Mouse (Mus musculus) layer of hippocampus, adult 2 months (tissue): ENCODE measurements around the gene Inpp1. TPM values are rescaled to one million over a fixed set of nuclear protein-coding genes. Genes with fewer than 3 reads are reported as not detected.
"Not testable (repeated sequence)": the region's sequence is repeated elsewhere in the genome, so short reads cannot be mapped to it uniquely, and the experiment has no call there.

Source experiments
- DNase-seq, 2 experiments: peaks; one replicate each; pipeline ENCODE4 v3.0.0; 2022; ENCODE audit warnings: low spot score in 2 of 2
- H3K27ac ChIP-seq: fragments of 200-600 bp; 2 replicates; pipeline ENCODE4 v1.8.1; 2022
- H3K4me3 ChIP-seq: fragments of 200-600 bp; 2 replicates; pipeline ENCODE4 v1.8.1; 2022; ENCODE audit warnings: mild to moderate bottlenecking
- CTCF ChIP-seq: fragments of 200-600 bp; conservative IDR thresholded peaks from 2 replicates; pipeline ENCODE4 v1.8.1; 2022; ENCODE audit warnings: antibody characterized with exemption, mild to moderate bottlenecking, moderate library complexity
- long read RNA-seq, 2 experiments: library from polyadenylated mRNA; stranded (forward); transcript quantifications; one replicate each; pipeline ENCODE4 v2.0.0; 2021; ENCODE audit warnings: borderline mapping rate in 2 of 2
- total RNA-seq, 2 experiments: library from RNA; stranded (reverse); gene quantifications; 2 replicates each; pipeline ENCODE4 v1.2.3; 2021

The Inpp1 gene
- total RNA-seq: 10 to 100 TPM; 37.9 to 39.0 TPM
- long read RNA-seq, experiment 1, full-length matches to known transcripts: 9 of 19 reads
- long read RNA-seq, experiment 1, partial matches to known transcripts: 2 of 19 reads
- long read RNA-seq, experiment 1, other reads (novel, unspliced or antisense): 8 of 19 reads
- long read RNA-seq, experiment 2, full-length matches to known transcripts: 15 of 30 reads
- long read RNA-seq, experiment 2, partial matches to known transcripts: 0 of 30 reads
- long read RNA-seq, experiment 2, other reads (novel, unspliced or antisense): 15 of 30 reads

- Histone ChIP-seq H3K4me3 (peak within 1 kb of the TSS; percentile 76), H3K27ac (peak within 1 kb of the TSS; percentile 96)
- TF ChIP-seq CTCF: peak; percentile 73
- DNase-seq: peak; percentile 57 to 72
Observed at GRCm38 (mm10) chr1:52816910-52817812, at the start of gene Inpp1. Gene Inpp1, minus strand, starts transcription at chr1:52817688.

- no peak for TF ChIP-seq CTCF
- no peak overlapping the region for H3K4me3 ChIP-seq
- no peak for DNase-seq
- H3K27ac ChIP-seq: no peak overlapping the region
Observed at GRCm38 (mm10) chr1:52866007-52866406, 48.5 kb upstream of the Inpp1 start.

DNA sequence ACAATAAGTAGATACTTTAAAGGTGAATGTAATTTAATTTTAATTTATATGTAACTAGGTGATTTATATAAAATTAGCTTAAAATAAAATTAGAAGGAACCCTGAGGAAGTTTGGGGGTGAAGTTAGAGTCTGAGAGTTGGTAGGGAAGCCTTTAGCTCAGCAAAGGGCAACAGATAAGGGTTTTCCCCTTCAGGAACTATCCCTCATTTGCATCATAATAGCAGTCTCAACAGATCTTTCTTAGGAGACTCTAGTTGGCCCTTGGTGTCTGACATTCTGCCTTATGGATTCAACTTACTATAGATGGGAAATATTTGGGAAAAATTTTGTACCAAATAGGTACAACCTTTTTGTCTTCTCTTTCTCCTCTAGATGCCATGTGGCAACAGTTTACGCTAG, 46.7 kb upstream of the Inpp1 start:
- Histone ChIP-seq H3K4me3 (no peak overlapping the region), H3K27ac (no peak overlapping the region)
- no peak for DNase-seq
- TF ChIP-seq CTCF: no peak

GRCm38 (mm10) chr1:52855904-52856601, 38.6 kb upstream of the Inpp1 start:
- Histone ChIP-seq H3K4me3 (no peak overlapping the region), H3K27ac (no peak overlapping the region)
- DNase-seq: no peak
- no peak for TF ChIP-seq CTCF

- peak in 1 of 2 experiments; percentile 51 for DNase-seq
- H3K4me3 ChIP-seq, H3K27ac ChIP-seq: not testable (repeated sequence)
- peak; percentile 77 for TF ChIP-seq CTCF
Observed at GRCm38 (mm10) chr1:52854029-52854428, 36.5 kb upstream of the Inpp1 start.

GRCm38 (mm10) chr1:52849422-52849821, 31.9 kb upstream of the Inpp1 start:
- no peak overlapping the region for H3K4me3 ChIP-seq
- no peak for TF ChIP-seq CTCF
- DNase-seq: no peak

GRCm38 (mm10) chr1:52846556-52846955, 29.1 kb upstream of the Inpp1 start:
- TF ChIP-seq CTCF: no peak
- H3K27ac ChIP-seq: no peak overlapping the region
- DNase-seq: no peak
- no peak overlapping the region for H3K4me3 ChIP-seq

More at GRCm38 (mm10) chr1:52849422-52849821, 31.9 kb upstream of the Inpp1 start:
- H3K27ac ChIP-seq: no peak overlapping the region

- peak within 1 kb of the TSS; percentile 86 for H3K27ac ChIP-seq
- TF ChIP-seq CTCF: no peak
- DNase-seq: peak; percentile 97 to 98
- H3K4me3 ChIP-seq: peak within 1 kb of the TSS; percentile 73
Observed at GRCm38 (mm10) chr1:52844782-52845665, 27.5 kb upstream of the Inpp1 start, which contains the start of gene Hibch. Gene Hibch, plus strand, starts transcription at chr1:52844929.

DNA sequence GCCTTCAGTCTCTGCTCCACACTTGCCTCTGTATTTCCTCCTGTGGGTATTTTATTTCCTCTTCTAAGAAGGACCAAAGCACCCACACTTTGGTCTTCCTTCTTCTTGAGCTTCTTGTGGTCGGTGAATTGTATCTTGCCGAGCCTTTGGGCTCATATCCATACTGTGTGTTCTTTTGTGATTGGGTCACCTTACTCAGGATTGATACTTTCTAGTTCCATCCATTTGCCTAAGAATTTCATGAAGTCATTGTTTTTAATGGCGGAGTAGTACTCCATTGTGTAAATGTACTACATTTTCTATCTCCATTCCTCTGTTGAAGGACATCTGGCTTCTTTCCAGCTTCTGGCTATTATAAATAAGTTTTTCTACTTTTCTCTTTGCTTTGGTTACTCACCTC, 26.9 kb upstream of the Inpp1 start:
- no peak for TF ChIP-seq CTCF
- Histone ChIP-seq H3K27ac (peak overlapping the region; percentile 86), H3K4me3 (peak overlapping the region; percentile 73)
- DNase-seq: no peak

- Histone ChIP-seq H3K27ac (no peak overlapping the region), H3K4me3 (no peak overlapping the region)
- no peak for DNase-seq
- TF ChIP-seq CTCF: no peak
Observed at GRCm38 (mm10) chr1:52839099-52839498, 21.6 kb upstream of the Inpp1 start.

DNA sequence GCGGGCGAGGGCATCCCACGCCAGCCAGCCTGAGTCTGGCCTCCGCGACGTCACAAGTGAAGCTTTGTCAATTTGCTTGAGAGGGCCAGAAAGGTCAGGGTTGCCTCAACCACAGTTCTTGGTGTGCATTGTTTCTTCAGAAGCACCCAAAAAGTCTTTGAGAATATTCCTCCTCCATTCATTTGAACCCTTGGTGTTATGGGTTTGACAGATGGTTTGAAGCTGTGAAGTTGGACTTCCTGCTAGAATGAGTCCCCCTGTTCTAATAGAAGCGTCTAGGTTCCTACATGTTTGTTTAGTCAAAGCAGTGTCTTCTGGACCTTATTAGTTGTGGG, 292 bp upstream of the Inpp1 start:
- Histone ChIP-seq H3K27ac (peak overlapping the region; percentile 96), H3K4me3 (peak overlapping the region; percentile 76)
- no peak for TF ChIP-seq CTCF
- DNase-seq: no peak
